Mouse (Mus musculus): Measurements from ENCODE around the gene Frg2f1. TPM values are rescaled to one million over a fixed set of nuclear protein-coding genes. Genes with fewer than 3 reads are reported as not detected.

Frg2f1 gene
- total and polyA plus RNA-seq, 2 experiments from 2014 or later: 3.6 to 4.7 TPM

DNA sequence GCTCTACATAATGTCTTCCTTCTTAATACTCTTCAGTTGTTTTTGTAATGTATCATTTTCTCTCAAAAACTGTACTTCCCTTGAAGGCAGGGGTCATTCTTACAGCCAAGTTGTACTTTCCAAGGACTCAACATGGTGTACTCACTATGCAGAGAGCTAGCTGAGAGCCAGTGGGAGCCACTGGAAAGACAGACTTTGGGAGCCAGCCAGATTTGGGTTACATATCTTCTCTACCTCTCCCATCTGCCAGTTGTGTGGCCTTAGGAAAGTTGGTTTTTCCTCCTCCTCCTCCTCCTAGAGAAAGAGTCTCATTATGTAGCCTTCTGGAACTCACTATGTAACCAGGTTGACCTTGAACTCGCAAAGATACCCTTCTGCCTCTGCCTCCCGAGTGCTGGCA lies 14.9 kb downstream of the Frg2f1 start:
- WGBS: 83% methylated on average over 2 of the region's 2 CpGs
- H3K27ac ChIP-seq (ENCODE audit: low read depth): no peak overlapping the region
- no peaks in the 10 kb centered on the region for H3K9me3 ChIP-seq (replicated peaks; ENCODE audit: control insufficient read depth, low read length)
- H3K4me3 ChIP-seq (ENCODE audit: low read depth, low read length): no peak overlapping the region
- H3K4me1 ChIP-seq (ENCODE audit: control insufficient read depth, insufficient read depth): no peaks in the 10 kb centered on the region
- no peaks in the 10 kb centered on the region for H3K27me3 ChIP-seq (ENCODE audit: control insufficient read depth, insufficient read depth, low read length)
- H3K4me2 ChIP-seq (ENCODE audit: low read depth, low read length): no peak overlapping the region
- TF ChIP-seq CTCF (IDR thresholded peaks at IDR 0.05; ENCODE audit: low read depth) (no peak), EP300 (IDR thresholded peaks at IDR 0.05; ENCODE audit: low read depth) (no peak)
- ATAC-seq (ENCODE audit: insufficient read depth, low read depth): no peak
- no peak for DNase-seq (ENCODE audit: low spot score)
- H3K36me3 ChIP-seq (replicated peaks; ENCODE audit: control insufficient read depth, insufficient read depth, low read length): no peaks in the 10 kb centered on the region
- H3K9ac ChIP-seq (replicated peaks; ENCODE audit: low read depth, low read length): no peak overlapping the region

GRCm38 (mm10) chr4:119524010-119524409 lies 15.3 kb downstream of the Frg2f1 start:
- Histone ChIP-seq H3K4me1 (ENCODE audit: control insufficient read depth, insufficient read depth) (no peaks in the 10 kb centered on the region), H3K36me3 (replicated peaks; ENCODE audit: control insufficient read depth, insufficient read depth, low read length) (no peaks in the 10 kb centered on the region), H3K27ac (ENCODE audit: low read depth) (no peak overlapping the region), H3K27me3 (ENCODE audit: control insufficient read depth, insufficient read depth, low read length) (no peaks in the 10 kb centered on the region), H3K9ac (replicated peaks; ENCODE audit: low read depth, low read length) (no peak overlapping the region), H3K9me3 (replicated peaks; ENCODE audit: control insufficient read depth, low read length) (no peaks in the 10 kb centered on the region), H3K4me2 (ENCODE audit: low read depth, low read length) (no peak overlapping the region), H3K4me3 (ENCODE audit: low read depth, low read length) (no peak overlapping the region)
- 72% methylated on average over 1 of the region's 1 CpGs for WGBS
- no peak for DNase-seq (ENCODE audit: low spot score)
- no peak for TF ChIP-seq EP300 (IDR thresholded peaks at IDR 0.05; ENCODE audit: low read depth)
- no peak for TF ChIP-seq CTCF (IDR thresholded peaks at IDR 0.05; ENCODE audit: low read depth)
- no peak for ATAC-seq (ENCODE audit: insufficient read depth, low read depth)

DNA sequence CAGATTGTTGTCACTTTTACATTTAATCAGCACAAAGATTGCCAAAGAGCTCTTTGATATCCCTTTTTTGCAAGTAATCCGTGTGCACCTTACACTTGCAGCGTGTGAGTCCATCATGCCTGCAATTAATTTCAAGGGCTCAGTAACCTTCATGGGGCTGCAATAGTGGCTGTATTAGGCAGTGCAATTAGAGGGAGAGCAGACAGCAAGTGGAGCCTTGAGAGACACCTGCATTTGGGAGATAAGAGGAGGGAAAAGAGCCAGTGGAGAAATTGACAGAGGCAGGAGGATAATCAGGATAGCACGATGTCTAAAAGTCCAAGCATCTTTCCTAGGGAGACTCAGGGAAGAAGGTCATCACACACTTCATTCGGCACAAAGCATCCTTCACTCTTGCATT lies 15.8 kb downstream of the Frg2f1 start:
- Histone ChIP-seq H3K27ac (ENCODE audit: low read depth) (no peak overlapping the region), H3K4me1 (ENCODE audit: control insufficient read depth, insufficient read depth) (no peaks in the 10 kb centered on the region), H3K9ac (replicated peaks; ENCODE audit: low read depth, low read length) (no peak overlapping the region), H3K4me3 (ENCODE audit: low read depth, low read length) (no peak overlapping the region), H3K9me3 (replicated peaks; ENCODE audit: control insufficient read depth, low read length) (no peaks in the 10 kb centered on the region), H3K36me3 (replicated peaks; ENCODE audit: control insufficient read depth, insufficient read depth, low read length) (no peaks in the 10 kb centered on the region), H3K27me3 (ENCODE audit: control insufficient read depth, insufficient read depth, low read length) (no peaks in the 10 kb centered on the region), H3K4me2 (ENCODE audit: low read depth, low read length) (no peak overlapping the region)
- WGBS: 62% methylated on average over 4 of the region's 4 CpGs
- no peak for DNase-seq (ENCODE audit: low spot score)
- no peak for ATAC-seq (ENCODE audit: insufficient read depth, low read depth)
- TF ChIP-seq CTCF (IDR thresholded peaks at IDR 0.05; ENCODE audit: low read depth) (no peak), EP300 (IDR thresholded peaks at IDR 0.05; ENCODE audit: low read depth) (no peak)

GRCm38 (mm10) chr4:119512731-119513141 lies 26.6 kb downstream of the Frg2f1 start:
- TF ChIP-seq CTCF (IDR thresholded peaks at IDR 0.05; ENCODE audit: low read depth) (no peak), EP300 (IDR thresholded peaks at IDR 0.05; ENCODE audit: low read depth) (peak; percentile 90)
- Histone ChIP-seq H3K4me1 (ENCODE audit: control insufficient read depth, insufficient read depth) (0 out of 2 replicates have a peak, but pooled peaks cover 11% of the 10 kb centered on the region), H3K9ac (replicated peaks; ENCODE audit: low read depth, low read length) (no peak overlapping the region), H3K4me3 (ENCODE audit: low read depth, low read length) (no peak overlapping the region), H3K9me3 (replicated peaks; ENCODE audit: control insufficient read depth, low read length) (no peaks in the 10 kb centered on the region), H3K27ac (ENCODE audit: low read depth) (peak overlapping the region; percentile 81), H3K27me3 (ENCODE audit: control insufficient read depth, insufficient read depth, low read length) (no peaks in the 10 kb centered on the region), H3K36me3 (replicated peaks; ENCODE audit: control insufficient read depth, insufficient read depth, low read length) (no peaks in the 10 kb centered on the region), H3K4me2 (ENCODE audit: low read depth, low read length) (peak overlapping the region; percentile 20)
- DNase-seq (ENCODE audit: low spot score) (peak; percentile 87), ATAC-seq (ENCODE audit: insufficient read depth, low read depth) (peak; percentile 94)
- 9% methylated on average over 3 of the region's 3 CpGs for WGBS

DNA sequence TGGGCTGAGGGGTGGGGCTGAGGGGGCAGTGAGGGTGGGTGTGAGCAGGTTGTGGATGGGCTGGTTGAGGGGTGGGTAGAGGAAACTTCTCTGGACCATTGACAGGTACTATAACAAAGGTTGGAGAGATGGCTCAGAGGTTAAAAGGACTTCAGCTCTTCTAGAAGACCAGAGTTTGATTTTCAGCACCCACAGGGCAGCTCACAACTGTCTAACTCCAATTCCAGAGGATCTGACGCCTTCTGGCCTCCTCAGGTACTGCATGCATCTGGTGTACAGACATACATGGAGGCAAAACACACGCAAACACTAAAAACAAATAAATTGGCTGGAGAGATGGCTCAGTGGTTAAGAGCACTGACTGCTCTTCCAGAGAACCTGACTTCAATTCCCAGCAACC lies 27.7 kb downstream of the Frg2f1 start:
- Histone ChIP-seq H3K4me2 (ENCODE audit: low read depth, low read length) (no peak overlapping the region), H3K27me3 (ENCODE audit: control insufficient read depth, insufficient read depth, low read length) (no peaks in the 10 kb centered on the region), H3K4me1 (ENCODE audit: control insufficient read depth, insufficient read depth) (0 out of 2 replicates have a peak, but pooled peaks cover 11% of the 10 kb centered on the region), H3K9me3 (replicated peaks; ENCODE audit: control insufficient read depth, low read length) (no peaks in the 10 kb centered on the region), H3K36me3 (replicated peaks; ENCODE audit: control insufficient read depth, insufficient read depth, low read length) (no peaks in the 10 kb centered on the region), H3K27ac (ENCODE audit: low read depth) (no peak overlapping the region), H3K4me3 (ENCODE audit: low read depth, low read length) (no peak overlapping the region), H3K9ac (replicated peaks; ENCODE audit: low read depth, low read length) (no peak overlapping the region)
- TF ChIP-seq CTCF (IDR thresholded peaks at IDR 0.05; ENCODE audit: low read depth): no peak
- no peak for TF ChIP-seq EP300 (IDR thresholded peaks at IDR 0.05; ENCODE audit: low read depth)
- ATAC-seq (ENCODE audit: insufficient read depth, low read depth) (no peak), DNase-seq (ENCODE audit: low spot score) (no peak)
- 81% methylated on average over 2 of the region's 2 CpGs for WGBS

DNA sequence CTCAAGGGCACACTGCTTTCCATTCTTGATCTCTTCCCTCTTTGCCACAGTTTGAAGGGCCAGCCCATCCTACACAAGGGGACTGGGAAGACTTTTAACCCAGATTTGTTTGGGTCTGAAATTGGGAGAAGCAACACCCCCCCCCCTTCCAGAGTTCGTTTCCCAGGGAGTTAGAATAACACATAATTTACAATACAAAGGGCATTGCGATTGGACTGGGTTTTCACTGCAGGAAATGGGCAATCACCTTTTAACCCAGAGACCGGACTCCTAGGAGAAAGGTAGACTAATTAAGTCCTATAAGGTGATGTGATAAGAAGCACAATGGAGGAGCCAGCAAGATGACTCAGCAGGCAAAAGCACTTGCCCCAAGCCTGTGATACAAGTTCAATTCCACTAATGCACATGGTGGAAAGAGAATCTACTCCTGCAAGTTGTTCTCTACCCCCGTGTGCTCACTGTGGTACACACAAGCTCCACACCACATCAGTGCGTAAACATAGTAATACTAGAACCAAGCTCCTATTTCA lies 40.9 kb downstream of the Frg2f1 start:
- Histone ChIP-seq H3K4me2 (ENCODE audit: low read depth, low read length) (no peak overlapping the region), H3K9ac (replicated peaks; ENCODE audit: low read depth, low read length) (no peak overlapping the region), H3K9me3 (replicated peaks; ENCODE audit: control insufficient read depth, low read length) (no peaks in the 10 kb centered on the region), H3K4me3 (ENCODE audit: low read depth, low read length) (no peak overlapping the region), H3K36me3 (replicated peaks; ENCODE audit: control insufficient read depth, insufficient read depth, low read length) (no peaks in the 10 kb centered on the region), H3K27me3 (ENCODE audit: control insufficient read depth, insufficient read depth, low read length) (peaks cover 2% of the 10 kb centered on the region; the same call in 1 of the 2 replicates), H3K4me1 (ENCODE audit: control insufficient read depth, insufficient read depth) (no peaks in the 10 kb centered on the region), H3K27ac (ENCODE audit: low read depth) (no peak overlapping the region)
- DNase-seq (ENCODE audit: low spot score) (no peak), ATAC-seq (ENCODE audit: insufficient read depth, low read depth) (no peak)
- TF ChIP-seq CTCF (IDR thresholded peaks at IDR 0.05; ENCODE audit: low read depth) (no peak), EP300 (IDR thresholded peaks at IDR 0.05; ENCODE audit: low read depth) (no peak)
- WGBS: 70% methylated on average over 5 of the region's 5 CpGs
